Mouse (Mus musculus) common myeloid progenitor, adult 5-6 weeks (primary cell): Measurements from ENCODE around the gene Orc6. TPM values are rescaled to one million over a fixed set of nuclear protein-coding genes. Genes with fewer than 3 reads are reported as not detected.

Source experiments
- total RNA-seq: library from RNA; stranded (forward); fragments of 200-1000, 187-1606 nt; gene quantifications from 2 replicates; pipeline ENCODE4 v1.2.3, GENCODE M21; 2017

Gene Orc6
- total RNA-seq, 1 experiment from 2014 or later: 117 TPM

Other genes with a start within 250 kb of the Orc6 start
- 3.9 and 8.4 TPM in 2 replicates for gene Fbxw9, start 239.6 kb upstream of the Orc6 start, total RNA-seq
- not detected in 2 replicates for gene Gm5741, start 231.7 kb upstream of the Orc6 start, total RNA-seq
- gene Dhps, start 227.9 kb upstream of the Orc6 start, total RNA-seq: 29.8 and 34.1 TPM in 2 replicates
- 52.3 and 58.1 TPM in 2 replicates for gene Wdr83os, start 218.9 kb upstream of the Orc6 start, total RNA-seq
- 25.7 and 26.7 TPM in 2 replicates for gene Wdr83, start 218.3 kb upstream of the Orc6 start, total RNA-seq
- 39.6 and 42.0 TPM in 2 replicates for gene Man2b1, start 216.4 kb upstream of the Orc6 start, total RNA-seq
- not detected in 2 replicates for gene Zfp791, start 176.5 kb upstream of the Orc6 start, total RNA-seq
- not detected in 2 replicates for gene Cks1brt, start 147.7 kb upstream of the Orc6 start, total RNA-seq
- gene Olfr371, start 73.6 kb upstream of the Orc6 start, total RNA-seq: not detected in 2 replicates
- gene Vps35, start 170 bp downstream of the Orc6 start, total RNA-seq: 137 and 140 TPM in 2 replicates
- 11.2 and 15.0 TPM in 2 replicates for gene Mylk3, start 86.7 kb downstream of the Orc6 start, total RNA-seq
- 79.4 and 79.9 TPM in 2 replicates for gene 4921524J17Rik, start 133.2 kb downstream of the Orc6 start, total RNA-seq
- 1.1 and 3.7 TPM in 2 replicates for gene Gpt2, start 192.9 kb downstream of the Orc6 start, total RNA-seq